Mouse (Mus musculus) inflammation-experienced regulatory T-cells, adult 6 months (primary cell): ENCODE results near the gene Nans. TPM values are rescaled to one million over a fixed set of nuclear protein-coding genes. Genes with fewer than 3 reads are reported as not detected.

Source experiments
- ATAC-seq: one replicate; pipeline ENCODE4 v1.8.0; 2017
- polyA plus RNA-seq, 3 experiments: library from polyadenylated mRNA; unstranded; fragments of 100-300 nt; shearing (Covaris generic); gene quantifications; one replicate each; pipeline ENCODE4 v1.2.1; 2017

The Nans gene
- polyA plus RNA-seq, 3 experiments from 2014 or later = 63.1 to 97.7 (median 70.1) TPM

- peak; percentile 79 for ATAC-seq
Measured at GRCm38 (mm10) chr4:46485696-46486417, 3.2 kb upstream of the Nans start.

GRCm38 (mm10) chr4:46487348-46487747 lies 1.7 kb upstream of the Nans start:
- no peak for ATAC-seq

- no peak for ATAC-seq
Measured at GRCm38 (mm10) chr4:46493071-46493470, 4.0 kb downstream of the Nans start.

GRCm38 (mm10) chr4:46495543-46495942 lies 6.5 kb downstream of the Nans start:
- no peak for ATAC-seq

- peak; percentile 85 for ATAC-seq
Measured at GRCm38 (mm10) chr4:46497286-46497892, 8.3 kb downstream of the Nans start.

- no peak for ATAC-seq
Measured at GRCm38 (mm10) chr4:46498511-46498910, 9.5 kb downstream of the Nans start.

- ATAC-seq = no peak
Measured at GRCm38 (mm10) chr4:46498976-46499375, 9.9 kb downstream of the Nans start.

GRCm38 (mm10) chr4:46502606-46503502 lies 13.8 kb downstream of the Nans start:
- ATAC-seq = no peak

- ATAC-seq = no peak
Measured at GRCm38 (mm10) chr4:46503881-46504280, 14.8 kb downstream of the Nans start.

GRCm38 (mm10) chr4:46505361-46506057 lies 16.5 kb downstream of the Nans start:
- ATAC-seq = no peak

- ATAC-seq = peak; percentile 75
Measured at GRCm38 (mm10) chr4:46506801-46507610, 18.0 kb downstream of the Nans start.

GRCm38 (mm10) chr4:46507736-46508460 lies 18.9 kb downstream of the Nans start:
- peak; percentile 76 for ATAC-seq

- ATAC-seq = no peak
Measured at GRCm38 (mm10) chr4:46520491-46520890, 31.4 kb downstream of the Nans start.

GRCm38 (mm10) chr4:46521457-46521856 lies 32.4 kb downstream of the Nans start:
- ATAC-seq = no peak

- no peak for ATAC-seq
Measured at GRCm38 (mm10) chr4:46523324-46523723, 34.3 kb downstream of the Nans start.

GRCm38 (mm10) chr4:46526226-46526625 lies 37.2 kb downstream of the Nans start:
- ATAC-seq = peak; percentile 70

- ATAC-seq = peak; percentile 1
Measured at GRCm38 (mm10) chr4:46526798-46527557, 37.9 kb downstream of the Nans start.

- peak; percentile 15 for ATAC-seq
Measured at GRCm38 (mm10) chr4:46527558-46527926, 38.5 kb downstream of the Nans start.

GRCm38 (mm10) chr4:46529722-46530121 lies 40.7 kb downstream of the Nans start:
- ATAC-seq = no peak

GRCm38 (mm10) chr4:46532511-46532910 lies 43.5 kb downstream of the Nans start:
- ATAC-seq = no peak
